Mouse (Mus musculus): ENCODE results near the gene Zfp575. TPM values are rescaled to one million over a fixed set of nuclear protein-coding genes. Genes with fewer than 3 reads are reported as not detected.

The Zfp575 gene
- polyA plus RNA-seq, 2 experiments from 2014 or later, result 0.31 TPM; not detected in 1

DNA sequence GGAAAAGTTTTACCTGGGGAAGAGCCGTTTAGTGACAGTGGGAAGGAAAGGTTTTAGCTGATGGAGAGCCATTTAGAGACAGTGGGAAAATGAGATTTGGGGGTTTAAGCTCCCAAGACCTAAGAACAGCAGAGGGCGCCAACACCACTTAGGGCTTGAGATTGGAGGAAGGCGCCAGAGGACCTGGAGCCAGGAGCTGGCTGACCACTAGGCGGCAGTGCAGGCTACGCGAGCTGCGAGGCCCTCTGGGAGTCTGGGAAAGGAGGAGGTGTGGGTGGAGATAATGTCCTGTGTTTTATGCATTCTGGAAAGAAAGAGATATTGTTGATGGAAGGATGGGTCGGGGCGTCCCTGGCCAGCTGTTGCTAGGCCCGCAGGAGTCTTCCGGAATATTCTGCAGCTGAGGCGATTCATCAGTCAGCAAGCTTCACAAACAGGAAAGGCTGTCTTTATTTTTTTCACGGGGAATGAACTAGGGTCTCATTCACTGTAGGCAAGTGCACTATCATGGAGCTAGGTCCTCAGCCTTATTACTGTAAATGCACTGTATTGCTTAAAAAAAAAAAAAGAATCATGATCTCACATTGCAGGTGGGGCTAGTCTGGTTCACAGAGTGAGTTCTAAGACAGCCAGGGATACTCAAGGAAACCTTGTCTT lies 13.6 kb upstream of the Zfp575 start:
- peak; percentile 97 for ATAC-seq

GRCm38 (mm10) chr7:24599211-24600067 lies 12.0 kb upstream of the Zfp575 start:
- no peak for ATAC-seq

- no peak for ATAC-seq
These were observed 10.7 kb upstream of the Zfp575 start for GRCm38 (mm10) chr7:24598121-24598520.

- ATAC-seq, result no peak
These were observed 8.0 kb upstream of the Zfp575 start for GRCm38 (mm10) chr7:24595464-24595863.

DNA sequence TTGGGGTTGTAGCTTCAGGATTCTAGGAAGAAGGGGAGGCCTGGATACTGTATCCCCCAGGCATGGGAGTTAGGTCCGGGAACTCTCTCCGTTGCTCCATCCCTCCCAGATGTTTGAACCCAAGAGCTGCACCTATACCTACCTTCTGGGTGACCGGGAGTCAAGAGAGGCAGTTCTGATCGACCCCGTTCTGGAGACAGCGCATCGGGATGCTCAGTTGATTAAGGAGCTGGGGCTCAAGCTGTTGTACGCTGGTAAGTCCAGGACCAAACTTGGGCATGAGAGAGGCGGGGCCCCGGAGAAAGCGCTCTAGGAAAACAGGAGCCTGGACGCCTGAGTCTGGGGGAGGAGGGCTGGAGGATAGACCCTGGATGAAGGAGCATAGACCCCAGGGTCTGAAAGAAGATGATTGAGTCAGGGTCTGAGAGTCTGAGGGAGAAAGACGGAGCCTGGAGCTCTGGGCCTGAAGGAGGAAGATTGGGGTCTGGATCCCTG lies 6.9 kb upstream of the Zfp575 start:
- ATAC-seq, result no peak

- peak; percentile 98 for ATAC-seq
These were observed 6.3 kb upstream of the Zfp575 start for GRCm38 (mm10) chr7:24593621-24594308.

DNA sequence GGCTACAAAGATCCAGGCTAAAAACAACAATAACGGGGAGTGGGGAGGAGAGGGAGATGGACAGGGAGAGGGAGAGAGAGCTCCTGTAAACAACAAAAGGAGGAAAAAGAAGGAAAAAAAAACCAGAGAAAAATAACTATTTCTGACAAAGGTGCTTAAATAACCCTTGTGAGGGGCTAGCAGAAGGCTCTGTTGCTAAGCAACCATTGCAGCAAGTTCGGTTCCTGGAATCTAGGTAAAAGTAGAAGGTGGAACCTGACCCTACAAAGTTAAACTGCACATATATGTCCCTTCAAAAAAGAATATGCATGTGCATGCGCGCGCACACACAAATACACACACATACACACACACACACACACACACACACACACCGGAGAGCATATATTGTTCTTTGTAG lies 5.3 kb upstream of the Zfp575 start:
- ATAC-seq, result no peak

DNA sequence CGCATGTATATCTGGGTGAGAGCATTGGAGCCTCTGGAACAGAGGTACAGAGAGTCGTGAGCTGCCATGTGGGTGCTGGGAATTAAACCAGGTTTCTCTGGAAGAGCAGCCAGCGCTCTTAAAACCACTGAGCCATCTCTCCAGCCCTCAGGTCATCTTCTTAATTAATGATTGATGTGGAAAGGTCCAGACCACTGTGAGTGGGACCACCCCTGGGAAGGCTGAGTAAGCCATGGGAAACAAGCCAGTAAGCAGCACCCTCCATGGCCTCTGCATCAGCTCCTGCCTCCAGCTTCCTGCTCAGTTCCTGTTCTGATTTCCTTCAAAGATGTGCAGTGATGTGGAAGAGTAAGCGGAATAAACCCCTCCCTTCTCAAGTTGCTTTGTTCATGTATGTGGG lies 4.7 kb upstream of the Zfp575 start:
- ATAC-seq, result no peak

- ATAC-seq, result no peak
These were observed 4.3 kb upstream of the Zfp575 start for GRCm38 (mm10) chr7:24591735-24592134.

DNA sequence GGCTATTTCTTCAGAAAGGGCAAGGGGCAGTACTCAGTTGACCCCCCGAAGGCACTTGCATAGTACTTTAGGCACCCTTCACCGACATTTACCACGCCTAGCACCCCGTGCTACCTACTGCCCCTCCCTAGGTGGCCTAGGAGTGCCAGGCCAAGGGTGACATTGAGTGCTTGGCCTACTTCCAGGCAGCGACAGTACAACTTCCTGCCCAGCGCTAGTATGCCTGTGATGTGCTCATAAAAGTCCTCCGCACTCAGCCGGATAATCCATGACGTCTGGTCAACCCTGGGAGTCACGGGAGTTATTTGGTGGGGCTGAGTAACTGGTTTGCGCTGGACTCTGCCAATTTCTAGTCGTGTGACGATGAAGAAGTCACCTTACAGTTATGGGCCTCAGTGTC lies 895 bp upstream of the Zfp575 start:
- no peak for ATAC-seq

- ATAC-seq, result no peak
These were observed 613 bp downstream of the Zfp575 start for GRCm38 (mm10) chr7:24586828-24587227.

GRCm38 (mm10) chr7:24585995-24586394 lies 1.4 kb downstream of the Zfp575 start:
- ATAC-seq, result no peak

GRCm38 (mm10) chr7:24584876-24585275 lies 2.6 kb downstream of the Zfp575 start:
- ATAC-seq, result no peak

- ATAC-seq, result no peak
These were observed 9.6 kb downstream of the Zfp575 start for GRCm38 (mm10) chr7:24577811-24578210.

DNA sequence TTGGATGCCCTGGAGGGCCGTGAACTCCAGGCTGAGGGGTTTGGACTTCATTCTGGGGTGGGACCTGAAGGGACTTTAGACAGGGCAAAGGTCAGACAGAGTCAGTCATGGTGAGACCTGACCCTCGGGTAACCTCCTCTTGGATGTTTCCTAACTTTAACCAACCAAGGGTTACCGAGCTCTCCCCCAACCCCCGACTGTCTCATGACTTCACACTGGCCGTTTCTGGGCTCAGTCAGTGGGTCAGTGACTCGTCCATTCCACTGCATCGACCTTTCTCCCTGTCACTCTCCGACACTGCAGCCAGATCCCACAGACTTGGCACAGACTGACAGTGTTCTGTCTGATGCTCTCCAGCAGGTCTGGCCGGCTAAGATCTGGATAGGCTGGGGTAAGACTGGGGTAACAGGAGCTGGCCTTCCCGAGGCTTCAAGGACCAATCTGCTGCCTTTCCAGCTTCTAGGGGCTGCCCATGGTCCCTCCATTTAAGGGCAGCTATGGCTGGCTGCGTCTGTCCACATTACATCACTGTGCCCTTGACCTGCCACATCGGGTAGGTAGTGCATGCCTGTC lies 13.1 kb downstream of the Zfp575 start:
- ATAC-seq, result no peak

DNA sequence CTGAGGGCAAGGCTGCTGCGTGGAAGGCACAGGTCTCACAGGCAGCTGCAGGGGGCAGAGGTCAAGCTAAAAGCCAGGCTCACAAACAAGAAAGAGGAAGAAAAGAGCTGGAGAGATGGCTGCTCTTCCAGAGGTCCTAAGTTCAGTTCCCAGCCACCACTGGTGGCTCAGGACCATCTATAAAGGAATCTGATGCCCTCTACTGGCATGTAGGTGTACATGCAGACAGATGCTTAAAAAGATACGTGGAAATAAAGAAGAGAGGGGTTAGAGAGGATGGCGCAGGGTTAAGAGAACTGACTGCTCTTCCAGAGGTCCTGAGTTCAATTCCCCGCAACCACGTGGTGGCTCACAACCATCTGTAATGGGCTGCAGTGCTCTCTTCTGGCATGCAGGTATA lies 15.0 kb downstream of the Zfp575 start:
- ATAC-seq, result no peak

DNA sequence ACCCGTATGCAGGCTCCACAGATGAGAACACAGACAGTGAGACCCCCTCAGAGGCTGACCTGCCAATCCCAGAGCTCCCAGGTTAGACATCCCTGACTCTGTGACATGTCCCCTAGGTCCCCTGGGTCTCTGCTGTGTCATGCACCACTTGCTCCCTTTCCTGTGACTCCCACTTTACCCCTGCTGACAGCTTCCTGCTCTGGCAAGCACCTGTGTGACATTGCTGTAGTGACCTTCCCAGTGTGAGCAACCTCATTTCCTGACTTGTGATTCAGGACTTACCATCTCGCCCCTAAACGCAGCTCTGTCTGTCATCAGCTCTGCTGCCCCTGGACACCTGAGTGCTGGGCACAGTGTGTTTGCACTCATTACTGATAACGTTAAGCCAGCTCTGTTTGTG lies 16.4 kb downstream of the Zfp575 start:
- no peak for ATAC-seq

DNA sequence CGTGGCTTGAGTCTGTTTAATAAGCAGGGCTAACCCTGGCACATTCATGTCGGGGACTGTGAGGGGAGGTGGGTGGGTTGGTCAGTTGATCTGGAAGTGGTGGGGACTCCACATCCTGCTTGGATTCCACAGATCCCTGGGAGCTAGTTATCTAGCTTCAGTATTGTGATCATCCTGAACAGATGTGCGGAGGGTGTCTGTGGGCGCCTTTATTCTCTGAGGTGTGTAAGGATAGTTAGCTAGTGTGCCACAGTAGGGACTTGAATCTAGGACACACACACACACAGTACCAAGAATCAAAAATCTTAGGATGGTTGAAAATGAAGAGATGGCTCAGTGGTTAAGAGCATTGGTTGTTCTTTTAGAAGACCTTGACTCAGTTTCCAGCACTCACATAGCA lies 18.9 kb downstream of the Zfp575 start:
- ATAC-seq, result no peak

DNA sequence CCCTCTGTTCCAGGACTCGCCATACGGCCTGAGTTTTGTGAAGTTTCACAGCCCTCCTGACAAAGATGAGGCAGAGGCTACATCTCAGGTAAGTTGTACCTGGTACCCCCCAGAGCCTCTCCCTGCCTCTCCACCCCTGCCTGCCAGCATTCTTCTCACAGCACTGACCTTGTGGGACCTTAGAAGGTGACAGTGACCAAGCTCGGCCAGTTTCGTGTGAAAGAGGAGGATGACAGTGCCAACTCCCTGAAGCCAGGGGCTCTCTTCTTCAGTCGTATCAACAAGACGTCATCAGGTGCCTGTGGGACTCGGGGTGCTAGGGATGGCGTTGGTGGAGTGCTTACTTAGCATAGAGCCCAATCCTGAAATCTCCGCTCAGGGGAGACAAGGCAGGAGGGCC lies 21.2 kb downstream of the Zfp575 start:
- no peak for ATAC-seq

DNA sequence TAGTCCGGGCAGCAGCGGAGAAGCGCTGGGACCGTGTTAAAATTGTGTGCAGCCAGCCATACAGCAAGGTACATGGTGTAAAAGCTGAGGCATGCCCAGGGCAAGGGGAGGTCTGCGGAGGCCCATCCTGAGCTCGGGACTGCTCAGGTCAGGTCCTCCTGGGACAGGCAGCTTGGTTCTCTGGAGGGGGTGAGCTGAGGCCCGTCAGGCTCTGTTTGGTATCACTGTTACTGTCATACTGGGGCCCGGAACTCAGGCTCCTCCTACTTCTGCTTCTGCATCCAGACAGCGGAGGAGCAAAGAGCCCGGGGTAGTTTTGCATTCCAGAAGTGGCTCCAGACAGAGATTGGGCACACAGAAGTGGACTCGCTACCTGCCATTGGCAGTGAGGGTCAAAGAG lies 21.8 kb downstream of the Zfp575 start:
- ATAC-seq, result no peak

DNA sequence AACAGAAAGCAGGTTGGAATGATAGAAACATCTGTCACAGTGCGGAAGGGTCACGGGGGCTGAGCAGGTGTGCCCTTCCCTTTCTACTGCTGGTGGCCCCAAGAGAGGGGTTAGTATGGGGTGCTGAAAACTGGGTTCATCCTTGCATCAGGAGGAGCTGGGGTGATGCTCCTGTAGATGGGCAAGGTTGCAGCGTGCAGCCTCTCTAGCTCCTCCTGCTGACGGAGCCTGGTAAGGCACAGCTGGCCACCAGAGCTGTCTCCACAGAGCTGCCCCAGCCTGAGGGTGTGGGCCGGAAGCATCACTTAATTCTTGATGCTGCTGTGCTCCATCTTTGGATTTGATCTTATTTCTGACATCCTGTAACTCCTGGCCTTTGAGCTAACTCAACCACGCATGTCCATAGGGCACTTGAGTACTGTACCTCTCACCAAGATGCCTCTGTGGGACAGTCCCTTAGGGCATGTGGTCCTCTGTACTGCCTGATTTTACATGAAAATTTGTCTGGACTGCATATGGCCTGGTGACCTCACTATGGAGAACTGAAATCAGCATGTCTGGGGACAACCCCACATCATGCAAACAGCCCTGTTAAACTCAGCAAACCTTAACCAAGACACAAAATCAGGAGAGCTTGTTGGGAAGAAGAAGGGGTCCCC lies 22.7 kb downstream of the Zfp575 start:
- ATAC-seq, result peak; percentile 86

DNA sequence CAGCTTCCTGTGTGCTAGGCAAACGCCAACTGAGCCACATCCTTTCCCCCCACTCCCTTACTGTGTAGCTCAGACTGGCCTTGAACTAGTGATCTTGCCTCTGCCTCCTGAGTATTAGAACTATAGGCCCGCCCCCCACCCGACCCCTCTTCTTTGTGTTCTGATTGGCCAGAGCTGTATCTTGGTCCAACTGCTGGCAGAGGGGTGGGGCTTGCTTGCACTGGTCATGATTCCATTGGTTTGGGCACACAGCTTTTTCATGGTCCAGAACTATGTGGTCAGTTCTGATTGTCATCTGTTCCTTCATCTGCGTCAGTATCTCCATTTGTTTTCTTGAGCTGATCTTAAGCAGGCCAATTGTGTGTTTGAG lies 23.6 kb downstream of the Zfp575 start:
- ATAC-seq, result no peak
